Mouse (Mus musculus) left cerebral cortex, adult 6 months (tissue): Measurements from ENCODE around the gene Peg3. TPM values are rescaled to one million over a fixed set of nuclear protein-coding genes. Genes with fewer than 3 reads are reported as not detected.

Experiments
- long read RNA-seq, 2 experiments: library from polyadenylated mRNA; unstranded; transcript quantifications; one replicate each; pipeline ENCODE4 v2.0.0; 2019 to 2020
- polyA plus RNA-seq: library from polyadenylated mRNA; unstranded; fragments of <200 nt; fragmentation: Nextera tagmentation; gene quantifications from 2 replicates; pipeline ENCODE4 v1.2.3, GENCODE M21; 2021

Peg3 gene
- 25.9 and 31.8 TPM in 2 replicates for polyA plus RNA-seq
- long read RNA-seq, experiment 1, full-length matches to known transcripts = 12 of 67 reads
- long read RNA-seq, experiment 1, partial matches to known transcripts = 1 of 67 reads
- long read RNA-seq, experiment 1, other reads (novel, unspliced or antisense) = 54 of 67 reads
- long read RNA-seq, experiment 2, full-length matches to known transcripts = 2 of 47 reads
- long read RNA-seq, experiment 2, partial matches to known transcripts = 0 of 47 reads
- long read RNA-seq, experiment 2, other reads (novel, unspliced or antisense) = 45 of 47 reads

DNA sequence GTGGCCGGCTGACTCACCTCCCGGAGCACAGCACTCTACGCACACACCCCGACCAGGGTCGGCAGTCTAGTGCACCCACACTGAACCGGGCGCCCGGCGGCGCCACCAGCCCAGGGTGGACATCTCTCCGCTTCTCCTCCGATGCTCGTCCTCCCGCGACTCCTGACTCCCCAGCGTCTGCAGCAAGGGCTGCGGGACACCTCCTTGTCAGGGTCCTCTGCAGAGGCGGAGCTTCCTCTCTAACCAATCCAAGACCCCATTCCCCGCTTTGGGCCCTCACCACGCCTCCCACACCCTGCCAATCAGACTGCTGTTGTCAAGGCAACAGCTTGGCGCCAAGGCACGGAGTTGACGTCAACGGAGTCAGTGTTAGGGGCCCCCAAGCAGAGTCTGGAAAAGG, at the start of gene Peg3, which contains the start of gene Usp29:
Gene Peg3 (minus strand): TSS at position 191 of the 400 bp plus-strand sequence.
Gene Usp29 (plus strand): TSS at position 338 of the 400 bp plus-strand sequence.

DNA sequence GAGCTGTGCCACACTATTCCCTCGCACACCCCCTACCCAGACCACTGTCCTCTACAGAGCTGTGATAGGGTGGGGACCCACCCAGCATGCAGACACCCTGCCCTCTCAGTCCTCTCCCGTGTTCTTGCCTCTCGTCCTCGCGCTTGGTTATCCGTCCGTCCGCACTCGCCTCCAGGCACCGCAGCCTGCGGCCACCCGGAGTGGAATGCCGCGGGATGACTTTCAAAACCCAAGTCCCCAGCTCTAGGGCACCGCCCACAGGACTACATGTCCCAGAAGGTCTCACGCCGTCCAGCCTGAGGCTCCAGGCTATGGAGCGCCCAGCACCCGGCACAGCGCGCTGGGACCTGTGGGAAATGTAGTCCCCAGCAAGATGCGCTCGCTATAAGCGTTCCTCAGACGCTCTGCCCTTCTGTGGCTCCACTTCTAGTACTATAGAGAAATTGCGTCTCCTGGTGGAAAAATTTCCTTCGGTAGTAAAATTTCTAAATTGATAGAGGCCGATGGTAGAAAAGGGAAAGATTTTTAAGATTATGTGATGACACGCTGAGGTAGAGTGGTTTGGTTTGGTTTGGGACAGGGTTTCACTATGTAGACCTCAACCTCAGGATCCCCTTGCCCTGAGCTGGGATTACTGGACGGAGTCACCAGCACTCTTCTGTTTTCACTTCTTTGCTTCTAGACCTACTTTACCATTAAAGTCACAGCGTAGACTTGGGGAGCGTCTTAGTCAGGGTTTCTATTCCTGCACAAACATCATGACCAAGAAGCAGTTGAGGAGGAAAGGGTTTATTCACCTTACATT, 33.8 kb downstream of the Peg3 start, which contains the start of gene Zim1:
Gene Zim1 (minus strand): TSS at position 210 of the 805 bp plus-strand sequence.

Other genes with a start within 250 kb of the Peg3 start
- not detected in 2 replicates for gene Olfr5, start 243.5 kb downstream of the Peg3 start, polyA plus RNA-seq
- gene Olfr1347, start 230.7 kb downstream of the Peg3 start, polyA plus RNA-seq = not detected in 2 replicates
- gene Olfr1348, start 221.7 kb downstream of the Peg3 start, polyA plus RNA-seq = not detected in 2 replicates
- not detected in 2 replicates for gene Olfr1349, start 207.5 kb downstream of the Peg3 start, polyA plus RNA-seq
- gene Olfr1350, start 165.6 kb downstream of the Peg3 start, polyA plus RNA-seq = not detected in 2 replicates
- 0.65 and 0.99 TPM in 2 replicates for gene Zim1, start 34.0 kb downstream of the Peg3 start, polyA plus RNA-seq
- 3.9 and 5.0 TPM in 2 replicates for gene Usp29, start 147 bp upstream of the Peg3 start, polyA plus RNA-seq